In genomic region chr5:35672581-35672980, GRCm38 (mm10) we compare ENCODE assay signal across 9 mouse cellular contexts. TPM values are rescaled to one million over a fixed set of nuclear protein-coding genes. Genes with fewer than 3 reads are reported as not detected.
DNase-seq lines count a peak whose midpoint lies in the region; ATAC-seq and TF ChIP-seq lines count a peak whose summit lies in the region.
"Had no signal": no experiment of that assay in that cellular context is flagged by ENCODE, and none has a peak within 500 bp of the region (broad histone marks: within the 10 kb centered on the region; RNA-seq: fewer than 3 reads in every experiment).

No protein-coding gene starts in this region.

- ATAC-seq in lung, embryonic 15.5 days (ENCODE audit: borderline replicate concordance, extremely low read depth, low FRiP score, low TSS enrichment), result no peak
- ATAC-seq in hindbrain, embryonic 12.5 days (ENCODE audit: low FRiP score), result no peak
- ATAC-seq in neural tube, embryonic 15.5 days (ENCODE audit: low FRiP score), result no peak

- intact Hi-C loops in heart, postnatal 10 days (cut with DNase I), result no loop called here

- TF ChIP-seq CTCF in lung, adult 2 months (IDR thresholded peaks at IDR 0.05; ENCODE audit: insufficient read depth, low read length), result no peak

- H3K9me3 ChIP-seq in heart, embryonic 10.5 days, result no peaks in the 10 kb centered on the region
- H3K9me3 ChIP-seq in lung, embryonic 15.5 days, result no peaks in the 10 kb centered on the region
- no peaks in the 10 kb centered on the region for H3K9me3 ChIP-seq in hindbrain, embryonic 12.5 days (replicated peaks)
- H3K9me3 ChIP-seq in neural tube, embryonic 15.5 days (replicated peaks), result no peaks in the 10 kb centered on the region

- H3K27ac ChIP-seq in heart, embryonic 10.5 days, result peak overlapping the region; percentile 80
- peak overlapping the region; percentile 91 for H3K27ac ChIP-seq in lung, embryonic 15.5 days
- no peak overlapping the region for H3K27ac ChIP-seq in hindbrain, embryonic 12.5 days
- H3K27ac ChIP-seq in neural tube, embryonic 15.5 days (replicated peaks), result peak overlapping the region; percentile 29; the same call in 1 of the 2 replicates

- H3K9ac ChIP-seq in lung, embryonic 15.5 days, result no peak overlapping the region
- H3K9ac ChIP-seq in hindbrain, embryonic 12.5 days, result 0 out of 2 replicates have a peak overlapping the region, but pooled peaks have one; percentile 18
- no peak overlapping the region for H3K9ac ChIP-seq in neural tube, embryonic 15.5 days (replicated peaks)

- TF ChIP-seq POLR2A in lung, adult 2 months (IDR thresholded peaks at IDR 0.05; ENCODE audit: borderline replicate concordance, extremely low read depth, low read depth, low read length), result no peak

- no peaks in the 10 kb centered on the region for H3K36me3 ChIP-seq in heart, embryonic 10.5 days
- no peaks in the 10 kb centered on the region for H3K36me3 ChIP-seq in lung, embryonic 15.5 days
- H3K36me3 ChIP-seq in hindbrain, embryonic 12.5 days, result no peaks in the 10 kb centered on the region
- H3K36me3 ChIP-seq in neural tube, embryonic 15.5 days, result no peaks in the 10 kb centered on the region

- peaks cover 64% of the 10 kb centered on the region for H3K4me1 ChIP-seq in heart, embryonic 10.5 days
- peaks cover 58% of the 10 kb centered on the region for H3K4me1 ChIP-seq in lung, embryonic 15.5 days
- H3K4me1 ChIP-seq in lung, adult 2 months (ENCODE audit: control insufficient read depth, insufficient read depth, low read length), result peaks cover 23% of the 10 kb centered on the region
- H3K4me1 ChIP-seq in hindbrain, embryonic 12.5 days, result peaks cover 33% of the 10 kb centered on the region
- peaks cover 42% of the 10 kb centered on the region for H3K4me1 ChIP-seq in neural tube, embryonic 15.5 days

- WGBS in heart, embryonic 10.5 days, result 31% methylated on average over 1 of the region's 1 CpGs
- WGBS in lung, embryonic 15.5 days, result 45% methylated on average over 1 of the region's 1 CpGs
- 96% methylated on average over 1 of the region's 1 CpGs for WGBS in lung, adult 2 months
- WGBS in hindbrain, embryonic 12.5 days, result 55% methylated on average over 1 of the region's 1 CpGs
- 81% methylated on average over 1 of the region's 1 CpGs for WGBS in neural tube, embryonic 15.5 days

- no peak overlapping the region for H3K4me2 ChIP-seq in lung, embryonic 15.5 days
- H3K4me2 ChIP-seq in hindbrain, embryonic 12.5 days (replicated peaks), result no peak overlapping the region
- no peak overlapping the region for H3K4me2 ChIP-seq in neural tube, embryonic 15.5 days

- H3K4me3 ChIP-seq in heart, embryonic 10.5 days, result no peak overlapping the region
- H3K4me3 ChIP-seq in lung, embryonic 15.5 days, result no peak overlapping the region
- H3K4me3 ChIP-seq in lung, adult 2 months (replicated peaks; ENCODE audit: extremely low read depth, low read depth, low read length), result no peak overlapping the region
- H3K4me3 ChIP-seq in hindbrain, embryonic 12.5 days, result no peak overlapping the region
- no peak overlapping the region for H3K4me3 ChIP-seq in neural tube, embryonic 15.5 days (replicated peaks)

- no peak for DNase-seq in heart, embryonic 10.5 days (ENCODE audit: low spot score)
- no peak for DNase-seq in heart, postnatal 10 days
- DNase-seq in lung, adult 2 months, result no peak
- no peak for DNase-seq in thymus, postnatal 10 days (ENCODE audit: low spot score in 2 of 2)
- no peak for DNase-seq in ovary, adult 18-20 months (ENCODE audit: low spot score)

- peaks cover 21% of the 10 kb centered on the region for H3K27me3 ChIP-seq in heart, embryonic 10.5 days (ENCODE audit: insufficient read depth, poor library complexity, severe bottlenecking)
- H3K27me3 ChIP-seq in lung, embryonic 15.5 days, result peaks cover 4% of the 10 kb centered on the region; the same call in 1 of the 2 replicates
- H3K27me3 ChIP-seq in hindbrain, embryonic 12.5 days, result peaks cover 9% of the 10 kb centered on the region
- H3K27me3 ChIP-seq in neural tube, embryonic 15.5 days (replicated peaks), result peaks cover 8% of the 10 kb centered on the region

RNA-seq across cellular contexts. Expression of gene Htra3, which starts 7.0 kb away (rescaled TPM):
- polyA plus RNA-seq in heart, embryonic 10.5 days (2016; fragmentation: Nextera tagmentation; extraction: Ambion mirVana), result 4.6 and 7.2 TPM in 2 replicates
- 10 to 100 TPM; 69.0 to 86.6 TPM for total RNA-seq in heart, postnatal 10 days (2021)
- 26.0 and 29.2 TPM in 2 replicates for polyA plus RNA-seq in lung, embryonic 15.5 days (2015; fragmentation: Nextera tagmentation; extraction: Ambion mirVana)
- 59.4 and 80.1 TPM in 2 replicates for polyA plus RNA-seq in lung, adult 2 months (2012; rRNA removed)
- 7.3 and 9.7 TPM in 2 replicates for polyA plus RNA-seq in hindbrain, embryonic 12.5 days (2016; fragmentation: Nextera tagmentation; extraction: Ambion mirVana)
- 21.3 and 23.9 TPM in 2 replicates for polyA plus RNA-seq in neural tube, embryonic 15.5 days (2015; fragmentation: Nextera tagmentation; extraction: Ambion mirVana)
- total RNA-seq: neutrophil, adult 5-6 weeks had no signal
